Mouse (Mus musculus) left cerebral cortex, adult 6 months (tissue): ENCODE results near the gene Tmem262. TPM values are rescaled to one million over a fixed set of nuclear protein-coding genes. Genes with fewer than 3 reads are reported as not detected.

Source experiments
- long read RNA-seq, 2 experiments: library from polyadenylated mRNA; unstranded; transcript quantifications; one replicate each; pipeline ENCODE4 v2.0.0; 2019 to 2020
- polyA plus RNA-seq: library from polyadenylated mRNA; unstranded; fragments of <200 nt; fragmentation: Nextera tagmentation; gene quantifications from 2 replicates; pipeline ENCODE4 v1.2.3, GENCODE M21; 2021

Gene Tmem262
- polyA plus RNA-seq = not detected in 2 replicates
- long read RNA-seq, experiment 1, partial matches to known transcripts = 0 of 1 reads
- long read RNA-seq, experiment 1, other reads (novel, unspliced or antisense) = 1 of 1 reads
- long read RNA-seq, experiment 2, partial matches to known transcripts = 0 of 1 reads
- long read RNA-seq, experiment 2, other reads (novel, unspliced or antisense) = 1 of 1 reads

DNA sequence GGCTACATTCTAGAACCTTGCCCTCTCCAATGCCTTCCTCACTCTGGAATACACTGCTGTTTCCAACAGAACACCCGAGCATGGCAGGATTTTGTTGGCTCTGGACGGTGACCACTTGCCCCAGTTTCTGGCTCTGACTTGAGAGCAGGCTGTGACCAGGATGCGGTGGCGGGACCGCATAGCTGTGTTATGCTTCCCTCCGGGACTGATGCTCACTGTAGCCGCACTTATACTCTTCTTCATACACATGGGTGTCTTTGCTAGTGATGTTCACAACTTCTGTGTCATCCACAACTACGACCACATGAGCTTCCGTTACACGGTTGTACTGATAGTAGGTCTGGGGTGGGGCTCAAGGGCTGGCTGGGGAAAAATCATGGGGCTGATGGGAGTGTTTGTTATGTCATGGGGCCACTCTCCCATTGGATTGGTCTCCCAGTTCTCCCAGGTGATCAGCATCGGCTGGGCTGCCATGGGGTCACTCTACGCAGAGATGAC lies at the start of gene Tmem262:
Gene Tmem262, plus strand, starts transcription at position 51 of the 498 bp plus-strand sequence.

DNA sequence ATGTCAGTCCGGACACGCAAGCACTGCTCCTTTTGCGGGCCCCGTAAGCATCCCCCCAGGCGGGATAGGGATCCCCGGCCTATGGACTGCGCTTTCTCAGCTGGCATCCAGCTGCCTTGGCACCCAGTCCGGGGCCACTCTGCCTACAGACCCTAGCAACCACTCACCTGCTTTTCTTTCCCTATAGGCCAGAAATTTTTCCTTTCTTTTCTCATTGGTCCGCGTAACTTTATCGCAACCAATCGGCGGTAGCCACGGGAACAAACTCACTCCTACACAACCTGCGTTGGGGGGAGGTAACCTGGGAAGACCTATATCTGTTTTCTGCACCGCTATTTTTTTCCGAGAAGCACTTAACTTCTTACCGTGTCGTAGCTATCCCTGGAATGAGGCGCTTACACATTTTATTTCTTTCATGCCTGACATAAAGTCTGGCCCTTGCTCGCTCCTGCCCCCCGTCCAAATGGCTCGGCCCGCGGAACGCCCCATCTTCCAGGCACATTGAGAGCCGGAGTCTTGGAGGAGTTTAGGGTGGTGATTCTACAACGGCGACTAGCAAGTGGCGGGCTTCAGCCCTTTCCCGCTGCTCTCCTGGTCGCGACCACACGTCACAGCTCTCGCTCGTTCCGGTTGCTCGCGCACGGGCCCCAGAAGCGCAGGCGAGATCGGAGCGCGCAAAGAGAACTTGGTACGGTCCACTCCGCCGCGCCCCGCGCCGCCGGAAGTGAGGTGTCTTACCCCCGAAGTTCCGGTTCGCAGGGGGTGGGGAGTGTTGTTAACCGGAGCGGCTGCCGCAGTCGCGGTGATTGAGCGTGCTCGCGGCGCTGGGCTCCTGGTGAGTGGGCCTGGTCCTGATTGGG lies 33.3 kb upstream of the Tmem262 start, which contains the start of gene Syvn1:
Gene Syvn1, plus strand, starts transcription at position 283 of the 860 bp plus-strand sequence.

DNA sequence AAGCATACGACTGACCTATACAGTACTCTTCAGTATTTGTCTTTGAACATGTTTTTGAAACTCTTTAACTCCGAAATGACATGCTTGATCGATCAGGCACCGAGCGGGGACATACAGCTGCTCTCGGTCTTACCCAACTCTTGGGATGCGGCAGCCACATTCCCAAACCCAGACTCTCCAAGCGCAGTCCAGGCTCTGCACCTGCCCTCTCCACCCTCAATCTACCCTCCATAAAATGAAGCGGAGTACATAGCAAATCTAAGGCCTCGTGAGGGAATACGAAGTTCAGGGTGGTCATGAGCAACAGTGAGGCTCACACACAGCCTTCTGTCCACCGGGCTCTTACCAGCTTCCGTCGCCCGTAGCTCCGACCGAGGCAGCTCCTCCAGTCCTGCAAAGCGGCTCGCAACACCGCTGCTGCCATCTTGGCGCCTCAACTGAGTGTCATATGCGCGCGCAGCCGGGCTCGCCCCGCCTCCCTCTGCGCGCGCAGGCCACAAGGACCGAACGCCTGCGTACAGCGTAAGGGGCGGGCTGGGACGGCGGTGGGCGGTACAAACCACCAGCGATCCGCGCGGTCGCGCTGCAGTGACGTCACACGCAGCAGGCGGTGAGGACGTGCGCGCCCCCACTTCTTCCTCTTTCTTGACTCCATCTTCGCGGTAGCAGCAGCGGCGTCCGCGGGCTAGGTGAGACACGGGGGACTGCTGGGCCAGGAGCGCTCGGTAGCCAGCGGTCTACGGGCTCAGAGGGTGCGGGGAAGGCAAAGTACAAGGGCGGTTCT lies 22.3 kb upstream of the Tmem262 start, which contains the start of the genes Mrpl49 and Fau:
Gene Mrpl49, minus strand, starts transcription at position 473 of the 784 bp plus-strand sequence.
Gene Fau, plus strand, starts transcription at position 532 of the 784 bp plus-strand sequence.

DNA sequence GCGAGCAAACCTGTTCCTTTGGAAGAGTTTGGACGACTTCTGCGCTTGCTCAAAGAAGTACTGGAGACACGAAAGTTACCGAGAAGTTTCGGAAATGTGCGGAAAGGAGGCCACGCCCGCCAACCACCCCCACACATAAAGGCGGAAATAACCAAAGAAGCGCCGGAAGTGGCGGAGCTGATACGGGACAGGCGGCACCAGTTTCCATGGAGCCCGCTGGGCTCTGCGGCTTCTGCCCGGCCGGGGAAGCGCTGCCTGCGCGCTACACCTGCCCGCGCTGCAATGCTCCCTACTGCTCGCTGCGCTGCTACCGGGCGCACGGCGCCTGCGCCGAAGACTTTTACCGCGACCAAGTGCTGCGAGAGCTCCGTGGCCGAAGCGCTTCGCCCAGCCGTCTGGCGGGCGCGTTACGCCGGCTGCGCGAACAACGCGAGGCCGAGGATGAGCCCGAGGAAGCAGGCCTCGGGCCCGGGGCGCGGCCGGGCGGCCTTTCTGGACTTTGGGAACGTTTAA lies 18.8 kb upstream of the Tmem262 start, which contains the start of gene Znhit2:
Gene Znhit2, plus strand, starts transcription at position 172 of the 513 bp plus-strand sequence.

DNA sequence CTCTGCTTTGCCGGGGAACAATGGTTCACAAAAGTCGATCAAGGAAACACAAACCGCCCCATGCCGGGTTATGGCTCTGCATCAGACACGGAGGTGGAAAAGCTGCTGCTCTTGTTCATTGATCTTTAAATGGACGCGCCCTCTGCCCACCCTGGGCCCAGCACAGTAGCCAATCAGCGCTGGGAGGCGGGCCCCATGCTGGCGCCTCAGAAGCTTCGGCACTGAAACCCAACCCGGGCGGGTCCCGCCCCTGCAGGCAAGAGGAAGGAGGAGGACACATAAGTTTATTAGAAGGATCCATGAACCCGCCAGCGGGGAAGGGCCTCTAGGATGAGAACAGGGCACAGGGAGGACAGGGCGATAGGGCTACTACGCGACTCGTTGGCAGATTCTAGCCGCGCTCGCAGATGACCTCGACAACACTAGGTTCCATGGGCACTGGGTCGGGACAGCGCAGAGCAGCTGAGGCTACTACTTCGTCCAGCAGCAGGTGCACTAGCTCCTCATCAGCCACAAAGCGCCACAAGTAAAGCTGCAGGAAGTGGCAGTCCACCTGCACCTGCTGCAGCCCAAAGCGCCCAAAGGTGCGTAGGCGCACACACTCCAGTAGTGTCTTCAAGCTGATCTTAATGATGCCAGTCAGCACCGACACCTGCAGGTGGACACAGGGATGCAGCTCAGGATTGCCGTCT lies 12.0 kb upstream of the Tmem262 start, which contains the start of gene Tm7sf2:
Gene Tm7sf2, minus strand, starts transcription at position 650 of the 692 bp plus-strand sequence.

DNA sequence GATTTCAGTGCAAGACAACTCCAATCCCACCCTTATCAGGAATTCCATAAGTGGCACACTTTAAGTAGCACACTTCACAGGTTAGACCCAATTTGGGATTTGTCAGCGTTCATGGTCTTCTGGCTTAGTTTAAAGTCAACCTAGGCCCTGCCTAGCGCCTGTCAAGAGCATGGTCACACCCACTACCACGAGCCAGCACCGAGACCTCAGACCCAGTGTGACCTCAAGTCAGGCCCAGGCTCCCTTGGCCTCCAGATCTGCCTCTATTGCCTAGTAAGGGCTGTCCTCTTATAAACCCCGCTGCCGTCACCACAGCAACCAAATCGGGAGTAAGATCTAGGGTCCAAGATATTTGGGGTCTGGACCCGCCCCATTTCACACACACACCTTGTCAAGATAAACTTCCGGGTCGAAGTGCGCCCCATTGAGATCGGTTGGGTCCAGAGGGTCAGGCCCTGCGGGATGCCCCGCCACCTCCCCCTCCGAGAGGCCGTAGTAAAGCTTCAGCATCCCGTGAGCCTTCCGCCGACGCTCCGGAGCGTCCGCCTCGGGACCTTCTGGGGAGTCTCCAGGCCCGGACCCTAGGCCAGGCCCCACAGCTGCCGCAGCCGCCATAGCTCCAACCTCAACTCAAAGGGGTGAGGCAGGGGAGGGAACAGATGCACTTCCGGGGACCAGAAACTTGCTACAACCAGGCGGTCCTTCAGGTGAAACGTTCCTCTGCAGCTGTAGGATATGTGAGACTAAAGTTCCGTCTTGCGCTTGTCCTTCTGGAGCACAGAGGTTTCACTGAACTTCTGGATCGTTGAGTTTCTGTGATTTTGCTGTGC lies 3.1 kb upstream of the Tmem262 start, which contains the start of gene Vps51:
Gene Vps51, minus strand, starts transcription at position 668 of the 830 bp plus-strand sequence.

DNA sequence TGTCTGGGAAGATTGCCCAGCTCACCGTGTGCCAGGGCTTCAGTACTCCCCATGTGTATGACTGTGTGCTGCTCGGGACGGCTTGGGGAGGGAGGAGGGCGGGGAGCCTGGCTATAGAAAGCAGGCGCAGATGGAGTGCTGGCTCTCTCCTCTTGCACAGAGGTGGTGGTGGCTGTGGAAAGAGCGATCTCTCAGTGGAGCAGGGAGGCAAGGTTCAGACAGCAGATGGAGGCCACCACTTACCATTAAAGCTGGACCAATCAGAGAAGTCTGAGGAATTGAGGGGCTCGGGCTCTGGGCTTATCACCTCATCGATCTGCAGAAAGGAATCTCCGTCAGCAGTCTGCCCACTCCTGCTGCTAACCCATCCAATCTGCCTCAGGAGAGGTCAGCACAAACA lies 2.3 kb downstream of the Tmem262 start, which contains the start of gene Gm28374:
Gene Gm28374, minus strand, starts transcription at position 101 of the 400 bp plus-strand sequence.

DNA sequence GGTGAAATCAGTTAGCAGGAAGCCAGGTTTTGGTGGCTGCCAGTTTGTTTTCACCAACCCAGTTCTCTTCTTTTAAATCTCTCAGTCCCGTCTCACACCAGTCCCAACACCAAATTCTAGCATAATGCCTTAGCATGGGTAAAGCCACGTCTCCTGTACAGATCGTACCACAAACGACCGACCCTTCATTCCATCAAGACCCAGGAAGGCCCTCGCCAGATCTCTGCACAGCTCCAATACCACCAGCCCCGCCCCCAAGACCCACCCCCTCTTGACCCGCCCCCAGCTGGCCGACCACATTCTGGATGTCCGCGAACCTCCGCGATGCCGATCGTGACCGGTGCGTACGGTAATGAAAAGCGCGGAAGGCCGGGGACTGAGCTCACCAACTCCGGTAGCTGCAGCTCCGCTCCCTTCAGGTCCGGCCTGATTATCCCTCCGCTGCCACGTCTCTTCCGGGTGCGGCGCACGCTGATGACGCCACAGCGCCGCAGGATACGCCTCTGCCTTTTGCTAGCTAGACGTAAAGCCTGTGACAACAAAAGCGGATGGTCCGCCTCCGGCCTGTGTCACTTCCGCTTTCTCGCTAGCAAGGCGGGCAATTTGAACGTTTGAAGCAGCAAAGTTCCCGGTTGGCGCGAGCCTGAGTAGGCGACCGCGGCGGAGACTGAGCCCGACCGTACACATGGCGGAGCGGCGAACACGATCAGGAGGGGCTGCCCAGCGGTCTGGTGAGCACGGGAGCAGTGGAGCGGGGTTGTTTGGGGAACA lies 4.8 kb downstream of the Tmem262 start, which contains the start of the genes Zfpl1 and Cdca5:
Gene Zfpl1, minus strand, starts transcription at position 479 of the 771 bp plus-strand sequence.
Gene Cdca5, plus strand, starts transcription at position 506 of the 771 bp plus-strand sequence.

DNA sequence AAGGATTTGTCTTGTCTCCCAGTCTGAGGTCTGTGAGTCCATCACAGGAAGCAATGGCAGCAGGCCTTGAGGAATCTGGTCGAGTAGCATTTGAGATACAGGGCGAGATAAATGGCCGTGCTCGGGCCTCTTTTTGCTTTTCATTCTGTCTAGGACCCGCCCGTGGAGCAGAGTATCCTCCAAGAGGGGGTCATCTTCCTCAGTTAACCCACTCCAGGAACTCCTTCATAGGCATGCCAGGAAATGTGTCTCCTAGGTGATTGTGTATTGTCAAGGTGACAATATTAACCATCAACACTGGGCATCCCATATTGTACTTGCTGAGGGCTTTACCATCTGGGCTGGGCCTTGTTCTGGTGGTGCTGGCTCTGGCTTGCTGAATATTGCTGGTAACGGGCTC lies 14.3 kb downstream of the Tmem262 start, which contains the start of gene AC131692.1:
Gene AC131692.1, plus strand, starts transcription at position 301 of the 400 bp plus-strand sequence.

DNA sequence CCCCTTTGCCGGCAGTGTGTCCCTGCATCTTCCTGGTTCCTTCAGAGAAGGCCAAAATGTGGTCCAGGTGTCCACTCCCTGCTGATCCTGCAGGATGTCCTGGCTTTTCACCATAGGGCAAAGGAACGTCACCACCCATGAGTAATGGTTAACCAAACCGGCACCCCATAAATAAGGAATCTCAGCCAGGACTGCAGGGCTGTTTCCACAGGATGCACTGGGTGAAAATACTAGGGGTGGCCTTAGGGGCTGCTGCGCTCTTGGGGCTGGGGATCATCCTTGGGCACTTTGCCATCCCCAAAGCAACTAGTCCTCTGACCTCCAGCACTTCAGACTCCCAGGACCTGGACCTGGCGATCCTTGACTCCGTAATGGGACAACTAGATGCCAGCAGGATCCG lies 25.8 kb downstream of the Tmem262 start, which contains the start of gene Naaladl1:
Gene Naaladl1, plus strand, starts transcription at position 197 of the 400 bp plus-strand sequence.

DNA sequence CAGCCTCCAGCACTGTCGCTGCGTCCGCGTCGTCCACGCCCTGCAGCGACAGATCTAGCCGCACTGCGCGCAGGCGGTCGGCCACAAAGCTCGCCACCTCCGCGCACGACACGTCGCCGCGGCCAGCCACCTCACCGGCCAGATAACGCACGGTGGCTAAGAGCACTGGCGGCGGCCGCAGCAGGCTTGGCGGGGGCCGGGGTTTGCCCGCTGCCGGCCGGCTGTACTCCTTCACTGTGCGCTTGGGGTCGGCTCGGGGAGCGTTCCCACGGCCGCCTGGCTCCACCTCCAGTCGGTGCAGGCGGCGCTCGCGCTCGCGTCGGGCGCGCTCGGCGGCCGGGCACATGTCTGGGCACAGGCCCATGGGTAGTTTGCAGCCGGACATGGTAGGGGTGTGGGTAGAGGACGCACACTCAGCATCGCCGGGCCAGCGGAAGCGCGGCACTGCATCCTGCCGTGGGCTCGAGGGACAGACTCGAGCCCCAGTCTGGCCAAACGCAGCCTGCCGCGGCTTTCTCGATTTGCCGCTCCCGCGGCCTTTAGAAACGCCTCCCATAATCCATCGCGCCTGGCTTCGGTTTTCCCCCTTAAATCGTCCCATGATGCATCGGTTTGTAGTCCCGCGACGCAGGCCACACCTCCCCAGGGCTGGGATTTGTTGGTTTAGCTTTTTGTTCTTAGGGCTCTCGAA lies 38.3 kb downstream of the Tmem262 start, which contains the start of gene Sac3d1:
Gene Sac3d1, minus strand, starts transcription at position 665 of the 691 bp plus-strand sequence.

DNA sequence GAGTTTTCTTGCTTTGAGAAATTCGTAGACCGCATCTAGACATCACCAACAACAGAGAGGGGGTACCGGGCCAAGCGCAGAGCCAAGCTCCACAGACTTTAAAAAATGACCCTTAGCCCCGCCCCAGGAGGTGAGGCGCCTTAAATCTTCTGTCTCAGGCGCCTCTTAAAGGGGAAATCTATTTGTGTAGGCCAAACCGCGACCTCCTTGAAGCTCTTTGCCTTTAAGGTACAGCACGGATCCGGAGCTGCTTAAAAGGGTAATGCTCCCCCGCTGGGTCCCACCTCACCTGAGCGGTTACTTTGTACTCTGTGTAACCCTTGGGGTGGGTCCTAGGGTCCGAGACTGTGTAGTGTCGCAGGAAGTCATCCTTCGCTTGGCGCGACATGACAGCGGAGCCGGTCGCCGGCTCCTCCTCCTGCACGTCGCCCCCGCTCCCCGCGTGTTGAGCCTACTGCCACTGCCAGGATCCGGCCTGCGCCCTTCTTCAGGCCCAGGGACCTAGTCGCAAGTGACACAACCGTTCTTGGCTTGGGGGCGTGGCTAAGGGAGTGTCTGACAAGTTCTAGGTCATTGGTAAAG lies 48.0 kb downstream of the Tmem262 start, which contains the start of gene Snx15:
Gene Snx15, minus strand, starts transcription at position 545 of the 582 bp plus-strand sequence.

Other genes with a start within 250 kb of the Tmem262 start
- gene Frmd8, start 204.8 kb upstream of the Tmem262 start, polyA plus RNA-seq = 12.0 and 15.6 TPM in 2 replicates
- 1.4 and 1.8 TPM in 2 replicates for gene Slc25a45, start 202.2 kb upstream of the Tmem262 start, polyA plus RNA-seq
- 1.1 and 1.3 TPM in 2 replicates for gene Tigd3, start 185.9 kb upstream of the Tmem262 start, polyA plus RNA-seq
- gene Dpf2, start 167.0 kb upstream of the Tmem262 start, polyA plus RNA-seq = 31.6 and 39.7 TPM in 2 replicates
- 10.3 and 11.5 TPM in 2 replicates for gene Cdc42ep2, start 155.2 kb upstream of the Tmem262 start, polyA plus RNA-seq
- 1.9 and 3.1 TPM in 2 replicates for gene Pola2, start 115.8 kb upstream of the Tmem262 start, polyA plus RNA-seq
- gene Slc22a20, start 93.9 kb upstream of the Tmem262 start, polyA plus RNA-seq = not detected in 2 replicates
- gene Capn1, start 64.1 kb upstream of the Tmem262 start, polyA plus RNA-seq = 1.5 and 7.2 TPM in 2 replicates
- gene Syvn1, start 33.5 kb upstream of the Tmem262 start, polyA plus RNA-seq = 28.4 and 36.3 TPM in 2 replicates
- gene Mrpl49, start 22.2 kb upstream of the Tmem262 start, polyA plus RNA-seq = 48.7 and 64.5 TPM in 2 replicates
- gene Fau, start 22.2 kb upstream of the Tmem262 start, polyA plus RNA-seq = 3,354 and 3,515 TPM in 2 replicates
- gene Znhit2, start 18.8 kb upstream of the Tmem262 start, polyA plus RNA-seq = 65.8 and 70.2 TPM in 2 replicates
- gene Tm7sf2, start 11.7 kb upstream of the Tmem262 start, polyA plus RNA-seq = 19.1 and 28.0 TPM in 2 replicates
- 66.0 and 72.3 TPM in 2 replicates for gene Vps51, start 2.8 kb upstream of the Tmem262 start, polyA plus RNA-seq
- gene Gm28374, start 2.2 kb downstream of the Tmem262 start, polyA plus RNA-seq = 0.30 and 0.31 TPM in 2 replicates
- 55.1 and 67.5 TPM in 2 replicates for gene Zfpl1, start 4.9 kb downstream of the Tmem262 start, polyA plus RNA-seq
- 0.08 and 0.12 TPM in 2 replicates for gene Cdca5, start 5.0 kb downstream of the Tmem262 start, polyA plus RNA-seq
- not detected in 2 replicates for gene AC131692.1, start 14.4 kb downstream of the Tmem262 start, polyA plus RNA-seq
- 0.07 and 0.18 TPM in 2 replicates for gene Naaladl1, start 25.7 kb downstream of the Tmem262 start, polyA plus RNA-seq
- gene Sac3d1, start 38.6 kb downstream of the Tmem262 start, polyA plus RNA-seq = 48.7 and 63.2 TPM in 2 replicates
- 63.9 and 70.7 TPM in 2 replicates for gene Snx15, start 48.3 kb downstream of the Tmem262 start, polyA plus RNA-seq
- 0.19 TPM in 1 of 2 replicates, not detected in the other for gene Batf2, start 61.0 kb downstream of the Tmem262 start, polyA plus RNA-seq
- 175 and 184 TPM in 2 replicates for gene Arl2, start 61.5 kb downstream of the Tmem262 start, polyA plus RNA-seq
- not detected in 2 replicates for gene Majin, start 104.4 kb downstream of the Tmem262 start, polyA plus RNA-seq
- not detected in 2 replicates for gene Gpha2, start 146.3 kb downstream of the Tmem262 start, polyA plus RNA-seq
- 32.1 and 73.3 TPM in 2 replicates for gene Ppp2r5b, start 155.8 kb downstream of the Tmem262 start, polyA plus RNA-seq
- 6.0 and 7.8 TPM in 2 replicates for gene Atg2a, start 161.6 kb downstream of the Tmem262 start, polyA plus RNA-seq
- 17.3 and 24.9 TPM in 2 replicates for gene Ehd1, start 196.7 kb downstream of the Tmem262 start, polyA plus RNA-seq
- gene Cdc42bpg, start 226.4 kb downstream of the Tmem262 start, polyA plus RNA-seq = 0.04 and 0.33 TPM in 2 replicates